Mouse (Mus musculus) megakaryocyte-erythroid progenitor cell, adult 5-6 weeks (primary cell): ENCODE results near the gene Phf21a. TPM values are rescaled to one million over a fixed set of nuclear protein-coding genes. Genes with fewer than 3 reads are reported as not detected.
"Not testable (repeated sequence)": the region's sequence is repeated elsewhere in the genome, so short reads cannot be mapped to it uniquely, and the experiment has no call there.

Source experiments
- ATAC-seq: replicated peaks from 2 replicates; pipeline ENCODE4 v1.8.0; 2016; ENCODE audit warnings: mild to moderate bottlenecking, inconsistent platforms; ENCODE audit not compliant: severe bottlenecking, poor library complexity, low FRiP score, low TSS enrichment
- total RNA-seq, 2 experiments: library from RNA; stranded (forward) in 1 of 2; stranded (reverse) in 1 of 2; fragments of 200-1000, 215-1000 nt in 1 of 2; fragments of >200 nt in 1 of 2; fragmentation: Nextera tagmentation in 1 of 2; gene quantifications; 2 replicates each; pipeline ENCODE4 v1.2.3; 2014 to 2017

Gene Phf21a
- total RNA-seq, 2 experiments from 2014 or later = 6.2 to 26.9 TPM

DNA sequence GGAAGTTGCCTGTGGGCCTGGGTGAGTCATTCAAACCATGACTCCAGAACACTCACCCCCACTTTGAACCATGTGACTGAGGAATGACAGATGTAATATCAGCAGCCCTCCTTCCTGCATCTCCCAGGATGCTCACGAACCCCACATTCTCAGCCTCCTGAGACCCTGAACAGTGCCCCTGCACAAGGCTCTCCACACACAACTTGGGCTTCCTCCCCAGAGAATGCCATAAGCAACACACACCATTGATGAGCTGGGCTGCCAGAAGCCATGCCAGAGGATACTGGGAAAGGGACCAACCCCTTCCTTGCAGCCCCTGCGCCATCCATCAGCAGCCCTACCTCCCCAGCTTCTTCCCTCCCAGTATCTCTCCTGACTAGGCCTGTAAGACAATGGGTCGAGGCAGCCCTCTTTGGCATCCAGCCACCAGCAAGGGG lies 295.2 kb downstream of the Phf21a start:
- ATAC-seq = no peak

DNA sequence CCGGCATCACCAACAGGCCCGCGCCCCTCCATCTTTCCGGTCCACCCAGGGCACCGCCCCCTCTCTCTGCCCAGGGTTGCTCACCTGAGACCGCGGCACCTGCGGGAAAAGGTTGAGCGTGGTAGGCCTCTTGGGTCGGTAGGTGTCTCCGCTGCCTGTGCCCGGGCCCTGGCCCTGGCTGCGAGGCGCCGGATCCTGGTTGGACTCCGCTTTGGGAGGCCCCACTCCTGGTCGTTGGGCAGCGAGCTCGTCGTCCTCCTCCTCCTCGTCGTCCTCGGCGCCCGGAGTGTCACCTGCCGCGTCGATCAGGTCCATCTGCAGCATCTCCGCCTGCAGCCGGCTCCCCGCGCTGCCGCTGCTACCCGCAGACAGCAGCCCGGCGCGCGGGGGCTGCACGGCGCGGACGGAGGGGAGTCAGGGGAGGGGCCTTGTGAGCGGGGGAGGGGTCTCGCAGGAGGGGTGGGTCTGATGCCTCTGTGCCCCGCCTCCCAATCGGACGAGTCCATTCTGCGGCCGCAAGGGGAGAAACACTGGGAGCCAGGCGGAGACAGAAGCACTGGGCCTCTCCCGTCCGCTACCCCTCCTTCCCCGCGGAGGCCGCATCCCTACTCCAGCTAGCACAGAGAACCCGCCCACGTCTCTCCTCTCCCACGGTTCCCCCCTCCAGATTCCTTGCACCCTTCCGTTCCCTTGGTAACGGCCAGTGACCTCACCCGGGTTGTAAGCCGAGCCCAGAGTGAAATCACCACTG lies 296.1 kb downstream of the Phf21a start:
- no peak for ATAC-seq

DNA sequence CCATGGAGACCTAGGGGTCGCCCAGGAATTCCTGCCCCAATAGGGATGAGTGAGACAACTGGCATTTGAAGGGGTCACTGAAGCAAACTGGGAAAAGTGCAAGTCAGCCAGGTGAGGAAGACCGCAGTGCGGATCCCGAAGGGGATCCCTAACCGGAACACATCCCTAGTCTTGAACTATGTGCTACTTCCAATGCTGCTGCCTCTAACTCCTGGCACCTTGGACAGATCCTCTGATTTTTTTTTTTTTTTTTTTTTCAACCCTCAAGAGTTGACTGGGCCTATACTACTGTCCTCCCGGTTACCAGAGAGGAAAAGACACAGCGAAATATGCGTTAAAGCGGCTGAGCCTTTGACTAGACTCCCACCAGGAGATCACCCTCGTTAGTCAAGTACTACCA lies 296.7 kb downstream of the Phf21a start:
- no peak for ATAC-seq

DNA sequence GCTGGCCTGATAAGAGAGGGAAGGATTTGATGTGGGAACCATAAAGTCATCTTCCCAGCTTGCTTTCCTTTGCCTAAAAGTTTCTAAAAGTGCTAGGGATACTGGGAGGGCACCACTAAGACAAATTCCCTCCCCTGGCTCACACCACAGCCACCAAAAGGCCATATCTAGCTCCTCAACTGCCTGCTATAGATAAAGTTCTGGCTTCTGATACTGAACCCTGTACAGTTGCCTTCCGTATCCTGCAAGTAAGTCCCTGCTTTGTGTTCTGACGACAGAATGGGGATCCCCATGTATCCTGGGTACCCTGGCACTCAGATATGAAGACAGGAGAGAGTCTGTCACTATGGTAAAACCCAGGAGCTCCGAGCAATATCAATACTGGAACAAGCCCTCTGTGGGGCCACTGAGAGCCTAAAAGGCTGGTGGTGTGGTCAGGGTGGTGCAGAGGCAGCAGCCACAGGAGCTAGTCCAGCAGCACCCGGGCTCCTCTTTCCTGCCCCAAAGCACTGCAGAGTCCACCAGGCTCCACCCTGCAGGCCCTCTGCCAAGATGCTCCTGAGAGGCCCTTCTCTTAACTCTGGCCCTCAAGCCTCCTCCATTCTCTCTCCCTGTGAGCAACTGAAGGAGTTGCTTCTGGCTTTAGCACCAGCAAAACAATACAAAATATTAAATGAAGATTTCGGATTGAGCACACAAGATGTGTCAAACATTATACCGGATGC lies 297.5 kb downstream of the Phf21a start:
- ATAC-seq = peak; percentile 48

DNA sequence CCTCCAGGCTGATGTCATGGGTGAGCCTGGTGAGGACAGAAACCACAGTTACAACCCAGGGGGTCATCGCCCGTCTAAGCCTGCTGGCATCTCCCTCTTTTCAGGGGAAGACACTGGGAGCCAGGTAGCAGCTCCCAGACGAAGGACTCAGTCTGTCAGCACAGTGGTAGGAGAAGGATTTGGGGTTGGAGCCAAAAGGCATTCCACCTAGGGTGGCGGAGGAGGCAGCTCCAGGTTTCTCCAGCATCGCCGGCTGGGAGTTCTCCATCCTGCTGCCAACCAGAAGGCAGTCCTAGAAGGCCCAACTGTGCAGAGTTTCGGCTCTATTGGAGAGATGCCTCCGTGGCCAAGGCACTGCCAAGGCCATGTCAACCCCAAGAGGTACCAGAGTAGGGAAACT lies 298.2 kb downstream of the Phf21a start:
- ATAC-seq = no peak

DNA sequence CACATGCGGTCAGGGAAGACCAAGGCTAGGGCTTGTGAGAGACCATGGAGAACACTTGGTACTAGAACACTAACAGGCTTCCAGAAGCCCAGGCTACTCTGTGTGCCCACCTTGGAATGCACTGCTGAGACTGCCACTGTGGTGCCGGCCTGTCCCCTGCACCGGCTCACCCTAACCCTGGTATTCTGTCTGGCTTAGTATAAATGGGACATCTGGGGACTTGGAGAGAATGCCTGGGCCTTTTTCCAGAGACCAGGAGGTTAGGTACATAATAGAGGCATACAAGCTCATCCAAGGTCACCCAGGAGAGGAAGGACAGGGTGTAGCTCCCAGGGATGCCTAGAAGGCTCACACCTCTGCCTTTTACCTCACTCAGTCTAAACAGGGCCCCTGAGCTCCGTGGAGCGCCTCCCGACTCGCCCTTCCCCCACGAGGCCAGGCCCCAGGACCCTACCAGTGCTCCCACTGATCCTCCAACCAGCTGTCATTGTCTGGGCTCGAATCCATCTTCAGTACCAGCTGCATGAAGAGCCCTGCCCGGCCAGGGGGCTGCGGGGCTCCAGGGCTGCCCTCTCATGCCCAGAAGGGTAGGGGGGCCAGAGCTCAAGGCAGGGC lies 298.9 kb downstream of the Phf21a start:
- ATAC-seq = no peak

DNA sequence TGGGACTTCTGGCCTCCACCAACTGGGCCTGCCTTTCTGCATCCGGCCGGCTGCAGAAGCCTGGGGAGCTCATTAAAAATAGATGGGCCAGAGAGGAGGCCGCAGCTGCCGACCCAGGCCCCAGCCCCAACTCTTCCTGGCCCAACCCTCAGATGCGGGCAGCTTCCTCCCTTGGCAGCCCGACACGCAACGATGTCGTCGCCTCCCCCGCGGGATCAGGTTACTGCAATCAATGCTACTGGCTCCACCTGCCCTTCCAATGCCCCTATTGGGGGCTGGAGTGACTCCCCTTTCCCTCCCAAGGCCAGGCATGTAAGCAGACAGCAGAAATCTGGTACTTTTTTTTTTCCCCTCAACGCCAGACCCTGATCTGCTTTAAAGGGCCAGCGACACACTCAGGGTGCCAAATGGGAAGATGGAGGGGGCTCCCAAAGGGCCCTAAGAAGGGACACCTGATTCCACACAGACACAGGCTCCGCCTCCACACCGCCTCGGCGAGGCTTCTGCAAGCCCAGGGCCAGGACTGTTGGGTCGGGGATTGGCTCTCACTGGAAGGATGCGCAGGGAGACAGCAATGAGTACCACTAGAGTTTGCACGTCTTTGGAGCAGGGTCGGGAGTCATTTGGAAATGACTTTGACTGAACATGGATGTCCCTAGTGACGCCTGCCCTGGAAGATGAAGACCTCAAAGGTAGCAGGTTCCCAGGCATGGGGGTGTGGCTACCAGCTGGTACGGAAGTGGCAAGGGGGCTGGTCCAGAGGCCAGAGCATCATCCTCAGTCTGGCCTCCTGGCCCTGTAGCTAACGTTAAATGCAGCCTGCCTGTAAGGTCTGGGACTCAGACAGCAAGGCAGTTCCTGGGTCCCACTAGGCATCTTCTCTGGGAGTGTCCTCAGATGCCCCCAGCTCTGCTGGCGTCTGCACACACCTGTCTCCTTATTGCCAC lies 299.7 kb downstream of the Phf21a start:
- no peak for ATAC-seq

DNA sequence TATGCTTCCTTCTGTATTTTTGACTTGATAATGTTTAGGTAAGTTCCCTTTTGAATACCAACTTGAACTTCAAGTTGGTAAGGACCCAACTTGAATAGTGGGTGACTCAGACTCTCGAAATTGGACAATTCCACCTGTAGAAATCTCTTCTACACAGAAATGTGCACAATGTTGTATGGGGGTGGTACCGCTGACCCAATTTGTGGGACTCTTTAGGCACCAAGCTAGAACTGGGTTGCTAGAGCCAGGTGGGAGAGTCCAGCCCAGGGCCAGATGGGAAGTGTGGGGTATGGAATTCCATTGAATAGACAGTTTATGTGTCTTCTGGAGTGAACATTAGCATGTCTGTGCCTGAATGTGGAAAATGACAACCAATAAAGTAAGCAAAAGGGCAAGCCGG lies 302.6 kb downstream of the Phf21a start:
- no peak for ATAC-seq

DNA sequence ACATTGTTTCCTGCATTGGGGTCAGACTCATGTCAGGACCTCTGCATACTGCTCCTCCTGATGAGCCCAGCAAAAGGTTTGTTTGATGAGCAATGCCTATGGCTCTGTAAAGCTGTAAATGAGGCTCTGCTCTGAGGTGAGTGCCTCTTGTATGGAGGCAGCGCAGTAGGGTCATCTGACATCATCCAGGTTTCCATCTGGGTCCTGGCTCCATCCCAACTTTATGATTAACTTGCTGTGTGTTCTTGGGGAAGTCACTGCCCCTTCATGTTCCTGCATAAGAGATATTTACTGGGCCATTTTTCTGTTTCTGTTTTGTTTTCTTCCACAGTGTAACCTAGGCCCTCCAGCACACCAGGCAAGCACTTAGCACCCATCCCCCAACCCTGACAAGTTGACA lies 304.5 kb downstream of the Phf21a start:
- no peak for ATAC-seq

DNA sequence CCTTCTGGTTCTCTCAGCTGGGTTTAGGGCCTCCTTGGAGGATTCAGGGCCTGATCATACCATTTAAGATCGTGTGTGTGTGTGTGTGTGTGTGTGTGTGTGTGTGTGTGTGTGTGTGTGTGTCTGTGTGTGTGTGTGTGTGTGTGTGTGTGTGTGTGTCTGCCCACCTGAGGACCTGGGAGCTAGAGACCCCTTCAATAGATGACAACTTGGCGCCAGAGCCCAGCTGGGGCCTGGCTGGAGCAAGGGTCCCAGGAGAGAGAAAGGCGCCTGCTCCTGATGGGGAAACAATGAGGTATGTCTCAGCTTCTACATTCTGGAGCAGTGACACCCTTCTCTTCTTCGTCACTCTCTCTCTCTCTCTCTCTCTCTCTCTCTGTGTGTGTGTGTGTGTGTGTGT lies 307.0 kb downstream of the Phf21a start:
- ATAC-seq = not testable (repeated sequence)

DNA sequence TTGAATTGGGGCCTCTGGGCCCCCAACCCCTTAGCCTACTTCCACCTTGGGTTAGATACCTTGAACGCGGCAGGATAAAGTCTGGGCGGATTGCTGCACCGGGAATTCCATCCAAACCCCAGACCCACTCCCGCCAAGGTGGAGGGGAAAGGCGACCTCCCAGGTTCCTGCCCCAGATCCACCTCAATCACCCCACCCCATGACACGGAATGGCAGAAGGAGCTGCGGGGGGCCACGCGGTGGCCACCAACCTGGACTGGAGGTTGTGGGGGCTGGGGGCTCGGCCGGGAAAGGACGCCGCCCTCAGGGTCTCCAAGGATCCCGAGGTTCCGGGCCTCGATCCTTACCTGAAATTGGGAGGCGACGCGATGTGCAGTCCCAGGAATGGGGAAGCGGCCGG lies 307.8 kb downstream of the Phf21a start:
- no peak for ATAC-seq

DNA sequence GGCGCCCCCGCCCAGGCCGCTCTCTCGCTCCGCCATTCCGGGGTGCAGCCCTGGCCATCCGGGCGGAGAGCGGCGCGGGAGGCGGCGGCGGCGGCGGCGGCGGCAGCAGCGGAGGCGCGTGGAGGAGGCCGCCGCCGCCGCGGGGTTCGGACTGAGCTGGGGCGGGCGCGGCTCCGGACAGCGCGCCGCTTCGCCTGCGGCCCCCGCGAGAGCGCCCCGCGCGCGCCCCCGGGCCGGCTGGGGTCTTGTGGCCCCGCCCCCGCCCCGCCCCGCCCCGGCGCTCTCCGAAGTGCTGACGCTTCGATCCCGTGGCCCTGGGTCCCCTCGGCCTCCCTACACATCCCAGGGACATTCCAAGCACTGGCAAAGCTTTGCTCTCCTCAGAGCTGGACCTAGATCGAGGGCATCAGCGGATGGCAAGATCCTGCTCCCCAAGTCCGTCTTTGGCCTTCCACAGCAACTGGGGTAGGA lies 308.2 kb downstream of the Phf21a start, which contains the start of gene Mapk8ip1:
Gene Mapk8ip1, minus strand, starts transcription at position 173 of the 471 bp plus-strand sequence.
- ATAC-seq = no peak

DNA sequence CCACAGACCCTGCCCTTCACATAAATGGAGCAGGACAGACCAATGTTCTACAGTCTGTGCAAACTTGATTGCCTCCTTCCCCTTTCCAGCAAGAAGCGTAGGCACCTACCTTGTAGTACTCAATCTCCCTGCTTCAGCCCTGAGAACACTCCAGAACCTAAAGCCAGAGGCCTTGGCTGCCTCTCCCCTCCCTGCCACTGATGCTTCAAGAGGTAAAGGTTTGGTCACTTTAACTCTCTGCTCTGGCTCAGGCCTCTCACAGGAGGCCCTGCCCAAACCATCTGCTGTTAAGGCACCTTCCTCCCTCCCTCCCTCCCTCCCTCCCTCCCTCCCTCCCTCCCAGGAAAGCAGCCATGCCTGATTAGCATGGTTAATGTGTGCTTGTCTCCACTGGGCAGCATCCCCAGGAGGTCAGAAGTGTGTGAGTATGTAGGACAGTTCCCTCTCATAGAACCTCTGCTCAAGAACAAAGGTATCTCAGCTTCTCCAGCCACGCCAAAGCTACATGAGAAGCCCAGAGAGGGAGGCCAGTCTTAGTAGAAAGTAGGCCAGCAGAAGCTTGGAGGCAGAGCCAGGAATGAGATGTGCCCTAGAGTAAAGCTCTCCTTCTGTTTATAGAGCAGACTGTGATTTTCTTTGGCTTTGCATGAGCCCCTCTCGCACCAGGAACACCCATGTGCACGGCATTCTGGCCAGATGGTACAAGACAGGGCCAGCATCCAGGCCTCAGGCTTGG lies 309.8 kb downstream of the Phf21a start:
- ATAC-seq = no peak

DNA sequence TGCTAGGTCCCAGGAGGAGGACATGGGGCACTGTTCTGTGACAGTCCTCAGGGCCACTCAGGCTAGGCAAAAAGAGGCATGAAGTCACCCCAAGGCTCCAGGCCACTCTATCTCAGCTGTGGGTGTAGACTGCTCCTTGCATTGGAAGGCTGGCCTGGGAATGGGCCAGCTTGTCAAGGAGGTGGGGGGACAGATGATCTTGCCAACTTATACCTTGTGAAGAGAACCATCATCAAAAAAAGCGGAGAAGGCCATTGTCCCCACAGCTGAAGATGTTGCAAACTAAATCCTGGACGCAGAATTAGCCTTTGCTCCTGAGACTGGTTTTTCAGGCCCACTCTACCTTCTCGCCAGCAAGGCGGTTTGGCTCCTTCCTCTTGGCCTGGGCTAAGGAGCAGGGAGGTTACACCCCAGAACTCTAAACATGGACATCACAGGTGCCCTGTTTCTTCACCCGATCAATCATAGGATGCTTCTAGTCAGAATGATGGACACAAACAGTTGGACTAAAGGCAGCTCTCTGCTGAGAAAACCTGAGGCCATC lies 310.9 kb downstream of the Phf21a start:
- no peak for ATAC-seq

DNA sequence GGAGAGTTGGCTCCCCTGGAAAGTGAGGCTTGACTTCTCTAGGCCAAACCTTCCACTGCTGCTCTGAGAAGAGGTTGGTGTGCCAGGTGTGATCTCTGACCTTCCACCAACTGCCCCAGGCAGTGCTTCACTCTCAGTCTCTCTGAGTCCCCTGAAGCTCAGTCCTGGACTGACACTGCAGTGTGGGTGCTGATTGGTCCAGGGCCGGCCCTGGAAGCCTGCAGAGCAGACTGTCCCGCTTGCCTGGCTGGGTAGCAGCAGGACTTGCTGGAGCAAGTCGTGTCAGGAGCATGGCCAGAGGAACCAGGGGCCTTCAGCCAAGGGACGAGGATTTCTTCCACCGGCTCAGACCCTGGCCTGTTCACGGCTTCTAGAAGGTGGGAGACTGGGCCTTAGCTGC lies 311.8 kb downstream of the Phf21a start:
- no peak for ATAC-seq

DNA sequence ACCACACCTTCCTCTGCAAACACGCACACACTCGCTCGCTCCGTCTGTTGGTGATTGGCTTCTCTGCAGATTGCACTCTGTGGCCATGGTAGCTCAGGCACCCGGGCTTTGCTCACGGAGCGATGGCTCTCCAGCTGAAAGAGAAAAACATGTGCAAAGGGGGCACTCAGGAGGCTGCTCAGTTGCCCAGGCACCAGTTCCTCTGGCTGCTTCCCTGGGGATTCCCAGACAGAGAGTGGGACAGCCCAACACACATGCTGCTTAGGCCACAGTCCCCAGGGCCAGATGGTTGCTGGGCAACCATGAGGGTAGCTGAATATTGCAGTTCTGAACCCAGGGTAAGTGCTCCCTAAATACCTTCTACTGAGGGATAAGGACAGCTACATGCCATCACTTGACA lies 312.8 kb downstream of the Phf21a start:
- ATAC-seq = no peak

DNA sequence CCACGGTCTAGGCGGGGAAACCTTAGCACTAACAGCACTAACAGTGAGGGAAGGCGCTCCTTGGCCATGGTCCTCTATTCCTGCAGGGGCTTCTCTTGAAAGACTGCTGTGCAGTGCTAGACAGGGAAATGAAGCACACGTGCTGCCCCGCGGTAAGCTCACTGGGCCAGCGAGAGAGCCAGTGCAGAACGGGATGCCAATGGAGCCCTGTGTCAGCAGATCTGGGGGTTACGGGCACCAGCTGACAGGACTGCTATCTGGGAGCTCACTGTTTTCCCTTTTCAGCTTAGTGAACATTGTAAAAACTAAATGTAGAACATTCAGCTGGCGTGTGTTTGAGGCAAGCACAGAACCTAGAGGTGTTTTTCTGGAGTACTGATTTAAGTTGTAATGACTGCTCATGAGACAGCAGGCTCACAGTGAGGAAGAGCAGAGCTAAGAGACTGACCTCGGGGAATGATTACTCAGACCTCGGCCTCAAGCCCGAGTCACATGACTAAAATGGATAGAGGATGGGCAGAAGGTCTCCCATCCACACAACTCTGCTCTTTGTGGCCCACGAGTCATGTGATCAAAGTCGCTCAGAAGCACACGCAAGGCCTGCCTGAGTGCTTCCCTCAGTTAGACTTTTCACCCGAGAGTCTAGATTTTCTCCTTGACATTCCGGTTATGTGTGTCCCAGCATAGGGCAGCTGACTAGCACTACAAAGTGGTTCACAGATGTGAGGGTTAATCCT lies 315.6 kb downstream of the Phf21a start:
- no peak for ATAC-seq

DNA sequence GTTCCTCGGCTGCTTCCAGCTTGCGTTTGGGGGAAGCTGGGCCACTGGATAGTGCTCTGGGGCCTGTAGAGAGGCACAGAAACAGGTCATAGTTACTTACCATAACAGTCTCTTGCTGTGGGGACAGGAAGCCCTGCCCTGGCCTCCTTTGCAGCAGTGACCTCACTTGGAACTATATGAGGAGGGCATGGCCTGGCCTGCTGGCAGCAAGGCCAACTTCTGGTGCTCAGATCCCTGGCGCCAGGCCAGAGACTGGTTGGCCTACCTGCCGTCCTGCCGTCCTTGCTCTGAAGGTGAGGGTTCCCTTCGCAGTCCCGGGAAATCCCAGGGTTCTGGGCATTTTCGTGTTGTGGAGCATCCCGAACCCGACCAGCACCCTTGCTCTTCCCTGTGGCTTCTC lies 318.8 kb downstream of the Phf21a start:
- ATAC-seq = no peak
